Mouse (Mus musculus) liver, embryonic 13.5 days (tissue): ENCODE measurements around the gene Zfp512b. TPM values are rescaled to one million over a fixed set of nuclear protein-coding genes. Genes with fewer than 3 reads are reported as not detected.
A peak's percentile ranks its signal among the peaks of the same experiment; 100 is the strongest.

Source experiments
- ATAC-seq: fragments of 200-750 bp; cut with Nextera tagmentation; 2 replicates; pipeline ENCODE4 v1.8.0; 2017; ENCODE audit warnings: low read depth, mild to moderate bottlenecking, moderate number of reproducible peaks, moderate library complexity
- DNase-seq: peaks from one replicate; pipeline ENCODE4 v3.0.0; 2022
- H3K27ac ChIP-seq: fragments of 300-500 bp; sonication (generic); 2 replicates; pipeline ENCODE4 v1.5.1; 2015; ENCODE audit warnings: moderate library complexity, mild to moderate bottlenecking, inconsistent platforms
- H3K27me3 ChIP-seq: fragments of 300-500 bp; sonication (generic); 2 replicates; pipeline ENCODE4 v1.6.1; 2015; ENCODE audit warnings: mild to moderate bottlenecking, inconsistent platforms
- H3K36me3 ChIP-seq: fragments of 300-500 bp; sonication (generic); 2 replicates; pipeline ENCODE4 v1.6.1; 2015; ENCODE audit warnings: mild to moderate bottlenecking, inconsistent platforms
- H3K4me1 ChIP-seq: fragments of 300-500 bp; sonication (generic); replicated peaks from 2 replicates; pipeline ENCODE4 v1.6.1; 2015; ENCODE audit warnings: inconsistent platforms
- H3K4me2 ChIP-seq: fragments of 300-500 bp; sonication (generic); 2 replicates; pipeline ENCODE4 v1.6.1; 2015; ENCODE audit warnings: inconsistent platforms, mild to moderate bottlenecking, moderate library complexity
- H3K4me3 ChIP-seq: fragments of 300-500 bp; sonication (generic); replicated peaks from 2 replicates; pipeline ENCODE4 v1.5.1; 2015; ENCODE audit warnings: mild to moderate bottlenecking, inconsistent platforms
- H3K9ac ChIP-seq: fragments of 300-500 bp; sonication (generic); 2 replicates; pipeline ENCODE4 v1.6.1; 2015; ENCODE audit warnings: mild to moderate bottlenecking, inconsistent platforms
- H3K9me3 ChIP-seq: fragments of 300-500 bp; sonication (generic); replicated peaks from 2 replicates; pipeline ENCODE4 v1.6.1; 2016; ENCODE audit warnings: inconsistent platforms
- WGBS: fragments of 180-500 bp; shearing (Covaris S2); methylation state at CpG from one replicate; pipeline ENCODE4 v1.1.7; 2015; ENCODE audit not compliant: insufficient replicate concordance; 5-methylcytosine and 5-hydroxymethylcytosine counted together
- microRNA-seq: library from miRNA; unstranded; fragments of <30 nt; microRNA quantifications from one replicate; pipeline ENCODE4, GENCODE M21; 2016
- polyA plus RNA-seq: library from polyadenylated mRNA; unstranded; fragments of >200 nt; fragmentation: Nextera tagmentation; extraction: Ambion mirVana; gene quantifications from 2 replicates; pipeline ENCODE4 v1.2.1, GENCODE M21; 2015

Gene Zfp512b
- polyA plus RNA-seq, 1 experiment from 2014 or later = 9.0 TPM

DNA sequence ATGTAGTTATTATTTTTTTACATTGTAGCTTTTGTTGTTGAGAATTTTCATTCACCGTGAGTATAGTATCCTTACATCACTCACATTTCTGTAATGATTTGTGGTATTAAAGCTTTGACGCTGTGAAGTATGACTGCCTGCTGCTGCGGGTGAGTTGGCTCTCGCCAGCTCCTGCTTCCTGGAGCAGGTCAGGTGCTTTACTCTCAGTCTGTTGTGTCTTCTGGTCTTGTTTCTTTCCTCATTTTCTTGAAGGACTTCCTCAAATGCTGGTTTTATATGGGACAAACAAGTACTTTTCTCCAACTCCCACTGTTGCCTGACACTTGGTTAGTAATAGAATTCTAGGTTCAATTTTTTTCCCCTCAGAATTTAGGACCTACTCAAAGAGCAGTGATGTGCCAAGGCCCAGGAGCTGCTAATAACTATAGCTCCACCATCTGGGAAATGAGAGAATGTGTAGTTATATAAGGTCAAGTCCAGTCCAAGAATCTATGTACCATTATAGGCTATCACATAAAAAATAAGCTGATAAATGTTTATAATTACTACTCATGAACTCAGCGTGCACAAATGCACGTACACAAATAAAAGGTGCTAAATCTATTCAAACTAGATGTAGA lies 50.7 kb downstream of the Zfp512b start:
- no peaks in the 10 kb centered on the region for H3K27me3 ChIP-seq
- ATAC-seq = no peak
- no peak overlapping the region for H3K9ac ChIP-seq
- H3K9me3 ChIP-seq = no peaks in the 10 kb centered on the region
- 85% methylated on average over 6 of the region's 6 CpGs for WGBS
- H3K4me2 ChIP-seq = no peak overlapping the region
- H3K36me3 ChIP-seq = peaks cover 7% of the 10 kb centered on the region
- peaks cover 35% of the 10 kb centered on the region for H3K4me1 ChIP-seq
- DNase-seq = no peak
- no peak overlapping the region for H3K27ac ChIP-seq
- H3K4me3 ChIP-seq = no peak overlapping the region

DNA sequence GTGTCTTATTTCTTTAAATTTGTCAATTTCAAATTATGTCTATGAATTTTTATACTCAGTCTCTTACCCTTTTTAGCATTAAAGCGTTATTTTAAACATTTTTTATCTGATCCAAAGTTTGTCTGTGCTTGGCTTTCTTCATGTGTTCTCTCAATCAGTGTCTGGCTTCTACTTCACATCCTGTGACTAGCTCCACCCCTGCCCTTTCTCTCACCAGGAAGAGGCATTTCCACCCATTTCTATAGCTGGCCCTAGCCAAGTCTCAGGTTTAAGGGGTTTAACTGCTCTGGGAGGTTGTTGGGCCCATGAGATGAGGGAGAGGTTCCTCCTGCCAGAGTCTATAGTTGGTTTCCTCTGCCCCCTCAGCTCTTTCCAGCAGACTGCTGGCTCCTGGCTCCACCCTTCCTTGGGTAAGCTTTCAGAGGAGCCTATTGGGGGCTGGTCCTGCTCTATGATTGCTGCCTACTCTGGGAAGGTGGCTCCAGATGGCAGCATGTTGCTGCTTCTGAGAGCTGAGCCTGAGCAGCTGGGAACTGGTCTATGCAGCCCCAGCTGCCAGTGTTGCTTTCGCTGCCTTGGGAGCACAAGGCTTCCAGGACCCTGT lies 55.1 kb downstream of the Zfp512b start:
- 49% methylated on average over 2 of the region's 2 CpGs for WGBS
- Histone ChIP-seq H3K4me1 (peaks cover 32% of the 10 kb centered on the region), H3K9me3 (no peaks in the 10 kb centered on the region), H3K27me3 (no peaks in the 10 kb centered on the region), H3K36me3 (peaks cover 4% of the 10 kb centered on the region; the same call in 1 of the 2 replicates), H3K4me3 (no peak overlapping the region; the same call in 1 of the 2 replicates), H3K9ac (peak overlapping the region; percentile 39; the same call in 1 of the 2 replicates), H3K4me2 (peak overlapping the region; percentile 32; the same call in 1 of the 2 replicates), H3K27ac (peak overlapping the region; percentile 69)
- ATAC-seq = peak; percentile 77
- peak; percentile 24 for DNase-seq

DNA sequence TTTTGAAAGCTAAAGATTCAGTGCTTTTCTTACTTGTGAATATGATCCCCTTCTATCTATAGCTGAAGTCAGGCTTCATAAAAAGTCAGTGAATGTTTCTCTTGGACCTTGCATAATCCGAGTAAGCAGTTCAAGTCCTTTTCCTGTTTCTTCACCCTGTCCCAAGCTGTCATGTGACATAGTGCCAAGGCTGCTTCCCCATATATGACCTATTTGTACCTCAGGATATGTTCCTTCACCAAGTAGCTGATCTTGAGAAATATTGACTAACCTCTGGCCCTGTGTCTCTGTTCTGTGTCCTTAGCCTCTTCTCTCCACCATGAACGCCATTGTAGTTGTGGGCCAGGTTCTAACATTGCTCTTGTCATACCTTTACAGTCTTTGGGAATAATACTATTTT lies 56.2 kb downstream of the Zfp512b start:
- H3K4me3 ChIP-seq = no peak overlapping the region
- ATAC-seq (no peak), DNase-seq (no peak)
- H3K27ac ChIP-seq = no peak overlapping the region
- H3K9me3 ChIP-seq = no peaks in the 10 kb centered on the region
- H3K9ac ChIP-seq = no peak overlapping the region; the same call in 1 of the 2 replicates
- H3K4me2 ChIP-seq = no peak overlapping the region
- WGBS = 61% methylated on average over 2 of the region's 2 CpGs
- H3K36me3 ChIP-seq = peaks cover 15% of the 10 kb centered on the region
- H3K27me3 ChIP-seq = no peaks in the 10 kb centered on the region
- H3K4me1 ChIP-seq = peaks cover 33% of the 10 kb centered on the region

DNA sequence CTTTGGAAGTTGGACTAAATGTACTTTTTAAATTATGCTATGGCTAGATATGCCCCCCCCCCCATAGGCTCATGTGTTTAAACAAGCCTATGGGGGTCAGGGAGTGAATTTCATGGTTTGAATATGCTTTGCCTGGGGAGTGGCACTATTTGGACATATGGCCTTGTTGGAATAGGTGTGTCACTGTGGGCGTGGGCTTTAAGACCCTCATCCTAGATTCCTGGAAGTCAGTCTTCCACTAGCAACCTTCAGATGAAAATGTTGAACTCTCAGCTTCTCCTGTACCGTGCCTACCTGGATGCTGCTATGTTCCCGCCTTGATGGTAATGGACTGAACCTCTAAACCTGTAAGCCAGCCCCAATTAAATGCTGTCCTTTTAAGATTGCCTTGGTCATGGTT lies 60.0 kb downstream of the Zfp512b start:
- DNase-seq = no peak
- Histone ChIP-seq H3K4me2 (no peak overlapping the region), H3K36me3 (peaks cover 44% of the 10 kb centered on the region), H3K27me3 (no peaks in the 10 kb centered on the region), H3K4me1 (peaks cover 23% of the 10 kb centered on the region), H3K9ac (no peak overlapping the region), H3K27ac (no peak overlapping the region), H3K9me3 (no peaks in the 10 kb centered on the region; the same call in 1 of the 2 replicates), H3K4me3 (no peak overlapping the region)
- WGBS = 78% methylated on average over 3 of the region's 3 CpGs
- ATAC-seq = no peak

Small RNA genes within 50 kb of the gene (microRNA-seq; reads per million reads assigned to microRNA genes)
- gene Mir7006 = not detected

Other genes starting within 250 kb of the Zfp512b start
- 12.3 and 13.8 TPM in 2 replicates for gene Zgpat, start 227.9 kb downstream of the Zfp512b start, polyA plus RNA-seq
- gene Arfrp1, start 227.4 kb downstream of the Zfp512b start, polyA plus RNA-seq = 26.6 and 27.8 TPM in 2 replicates
- 5.1 and 6.0 TPM in 2 replicates for gene Lime1, start 212.7 kb downstream of the Zfp512b start, polyA plus RNA-seq
- 10.2 and 10.7 TPM in 2 replicates for gene Zbtb46, start 133.4 kb downstream of the Zfp512b start, polyA plus RNA-seq
- gene Abhd16b, start 99.6 kb downstream of the Zfp512b start, polyA plus RNA-seq = 0.06 TPM in 2 replicates
- gene Tpd52l2, start 95.7 kb downstream of the Zfp512b start, polyA plus RNA-seq = 83.0 and 87.8 TPM in 2 replicates
- 29.6 and 35.7 TPM in 2 replicates for gene Dnajc5, start 72.3 kb downstream of the Zfp512b start, polyA plus RNA-seq
- 19.8 and 22.1 TPM in 2 replicates for gene Uckl1, start 7.9 kb downstream of the Zfp512b start, polyA plus RNA-seq
- 33.6 and 37.3 TPM in 2 replicates for gene Prpf6, start 935 bp downstream of the Zfp512b start, polyA plus RNA-seq
- gene Samd10, start 6.4 kb upstream of the Zfp512b start, polyA plus RNA-seq = 2.2 and 2.4 TPM in 2 replicates
- not detected in 2 replicates for gene Gm29797, start 64.2 kb upstream of the Zfp512b start, polyA plus RNA-seq
- gene Sox18, start 78.8 kb upstream of the Zfp512b start, polyA plus RNA-seq = 6.4 and 6.5 TPM in 2 replicates
- 2.4 and 2.6 TPM in 2 replicates for gene Tcea2, start 87.5 kb upstream of the Zfp512b start, polyA plus RNA-seq
- gene Rgs19, start 101.2 kb upstream of the Zfp512b start, polyA plus RNA-seq = 17.7 and 19.9 TPM in 2 replicates
- not detected in 2 replicates for gene Lkaaear1, start 105.6 kb upstream of the Zfp512b start, polyA plus RNA-seq
- 0.24 and 0.45 TPM in 2 replicates for gene Oprl1, start 122.2 kb upstream of the Zfp512b start, polyA plus RNA-seq
- gene Myt1, start 170.5 kb upstream of the Zfp512b start, polyA plus RNA-seq = 0.12 TPM in 1 of 2 replicates, not detected in the other
- gene Pcmtd2, start 245.1 kb upstream of the Zfp512b start, polyA plus RNA-seq = 14.2 and 16.9 TPM in 2 replicates